Mouse (Mus musculus) forebrain, postnatal 0 days (tissue): ENCODE measurements around the gene Pde6h. TPM values are rescaled to one million over a fixed set of nuclear protein-coding genes. Genes with fewer than 3 reads are reported as not detected.

ENCODE experiments used
- ATAC-seq: fragments of 200-750 bp; cut with Nextera tagmentation; 2 replicates; pipeline ENCODE4 v1.8.0; 2017; ENCODE audit warnings: mild to moderate bottlenecking, moderate library complexity
- DNase-seq: peaks from one replicate; pipeline ENCODE4 v3.0.0-alpha.2; 2015
- H3K27ac ChIP-seq: fragments of 300-500 bp; sonication (generic); 2 replicates; pipeline ENCODE4 v1.5.1; 2014; ENCODE audit warnings: low read depth, mild to moderate bottlenecking, antibody characterized with exemption, low read length, moderate library complexity, mixed read lengths
- H3K27me3 ChIP-seq: fragments of 300-500 bp; sonication (generic); 2 replicates; pipeline ENCODE4 v1.6.1; 2014; ENCODE audit warnings: mild to moderate bottlenecking, low read length, mixed read lengths; ENCODE audit not compliant: insufficient read depth
- H3K36me3 ChIP-seq: fragments of 300-500 bp; sonication (generic); 2 replicates; pipeline ENCODE4 v1.6.1; 2014; ENCODE audit warnings: mild to moderate bottlenecking, moderate library complexity; ENCODE audit not compliant: insufficient read depth
- H3K4me1 ChIP-seq: fragments of 300-500 bp; sonication (generic); 2 replicates; pipeline ENCODE4 v1.6.1; 2014; ENCODE audit warnings: antibody characterized with exemption; ENCODE audit not compliant: insufficient read depth
- H3K4me2 ChIP-seq: fragments of 300-500 bp; sonication (generic); 2 replicates; pipeline ENCODE4 v1.6.1; 2014; ENCODE audit warnings: low read depth, mild to moderate bottlenecking, moderate library complexity
- H3K4me3 ChIP-seq: fragments of 300-500 bp; sonication (generic); 2 replicates; pipeline ENCODE4 v1.5.1; 2014; ENCODE audit warnings: low read depth, low read length, mixed read lengths
- H3K9ac ChIP-seq: fragments of 300-500 bp; sonication (generic); 2 replicates; pipeline ENCODE4 v1.6.1; 2014; ENCODE audit warnings: mild to moderate bottlenecking
- H3K9me3 ChIP-seq: fragments of 300-500 bp; sonication (generic); 2 replicates; pipeline ENCODE4 v1.6.1; 2016; ENCODE audit warnings: low read length
- CTCF ChIP-seq: sonication (generic); IDR thresholded peaks from 2 replicates; pipeline ENCODE4 v1.5.1; 2016; ENCODE audit warnings: antibody characterized with exemption, control low read depth, low read depth
- WGBS: fragments of 180-500 bp; shearing (Covaris S2); extraction: QIAGEN DNeasy Blood & Tissue Kit; methylation state at CpG from one replicate; pipeline ENCODE4 v1.1.7; 2014; 5-methylcytosine and 5-hydroxymethylcytosine counted together
- polyA plus RNA-seq: library from polyadenylated mRNA; unstranded; fragments of >200 nt; fragmentation: Nextera tagmentation; extraction: Ambion mirVana; gene quantifications from 2 replicates; pipeline ENCODE4 v1.2.1, GENCODE M21; 2015
- total RNA-seq: library from RNA; depleted of rRNA; stranded (reverse); fragments of >200 nt; gene quantifications from 2 replicates; pipeline ENCODE4 v1.2.3, GENCODE M21; 2014; rRNA removed

Pde6h gene
- total and polyA plus RNA-seq, 2 experiments from 2014 or later, result 0.05 to 0.34 TPM

GRCm38 (mm10) chr6:137000706-137001105 is 77.1 kb downstream of the Pde6h start:
- DNase-seq, result no peak
- Histone ChIP-seq H3K4me1 (no peaks in the 10 kb centered on the region), H3K27ac (no peak overlapping the region), H3K4me2 (no peak overlapping the region), H3K36me3 (no peaks in the 10 kb centered on the region), H3K4me3 (no peak overlapping the region), H3K9ac (no peak overlapping the region), H3K9me3 (no peaks in the 10 kb centered on the region), H3K27me3 (no peaks in the 10 kb centered on the region)
- TF ChIP-seq CTCF, result no peak
- 76% methylated on average over 10 of the region's 10 CpGs for WGBS
- no peak for ATAC-seq

DNA sequence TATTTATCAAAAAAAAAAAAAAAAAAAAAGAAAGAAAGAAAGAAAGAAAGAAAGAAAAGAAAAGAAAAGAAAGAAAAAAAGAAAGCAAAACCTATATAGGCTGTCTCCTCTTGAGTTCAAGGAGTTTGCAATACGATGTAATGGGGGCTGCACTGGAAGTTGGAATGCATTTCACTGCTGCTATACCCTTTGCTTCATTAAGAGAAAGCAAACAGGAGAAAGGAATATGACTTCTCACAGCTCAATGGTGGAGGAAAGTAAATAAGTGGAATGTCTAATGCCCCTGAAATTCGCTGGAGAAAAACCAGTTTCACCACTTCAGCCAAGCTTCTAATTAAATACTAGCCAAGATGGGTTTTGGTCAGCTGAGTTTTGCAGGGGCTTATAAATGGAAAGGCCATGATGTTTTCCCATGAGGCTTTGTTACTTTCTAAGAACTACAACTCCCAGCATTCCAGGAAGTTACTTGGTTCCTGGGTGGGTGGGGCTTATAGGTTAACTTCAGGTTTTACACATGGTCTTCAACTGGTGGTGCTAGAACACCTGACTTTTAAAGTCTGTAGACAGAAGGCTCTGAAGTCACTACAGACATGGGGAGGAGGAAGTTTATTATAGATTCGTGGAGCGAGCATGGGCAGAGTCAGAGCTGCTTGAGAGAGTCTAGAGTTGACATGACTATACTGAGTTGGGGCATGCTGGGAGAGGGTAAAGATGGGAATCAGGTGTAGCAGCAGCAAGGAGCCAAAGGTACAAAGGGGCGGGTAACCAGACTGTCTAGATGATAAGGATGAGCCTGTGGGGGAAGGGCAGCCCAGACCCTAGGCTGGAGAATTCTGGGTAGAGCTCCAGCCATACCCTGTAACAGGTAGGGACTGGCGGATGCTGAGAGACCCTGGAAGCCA is 77.9 kb downstream of the Pde6h start:
- Histone ChIP-seq H3K27ac (no peak overlapping the region), H3K9ac (no peak overlapping the region), H3K4me3 (no peak overlapping the region), H3K9me3 (no peaks in the 10 kb centered on the region), H3K36me3 (no peaks in the 10 kb centered on the region), H3K4me1 (no peaks in the 10 kb centered on the region), H3K27me3 (no peaks in the 10 kb centered on the region), H3K4me2 (no peak overlapping the region)
- WGBS, result 79% methylated on average over 6 of the region's 6 CpGs
- no peak for TF ChIP-seq CTCF
- no peak for DNase-seq
- ATAC-seq, result no peak

DNA sequence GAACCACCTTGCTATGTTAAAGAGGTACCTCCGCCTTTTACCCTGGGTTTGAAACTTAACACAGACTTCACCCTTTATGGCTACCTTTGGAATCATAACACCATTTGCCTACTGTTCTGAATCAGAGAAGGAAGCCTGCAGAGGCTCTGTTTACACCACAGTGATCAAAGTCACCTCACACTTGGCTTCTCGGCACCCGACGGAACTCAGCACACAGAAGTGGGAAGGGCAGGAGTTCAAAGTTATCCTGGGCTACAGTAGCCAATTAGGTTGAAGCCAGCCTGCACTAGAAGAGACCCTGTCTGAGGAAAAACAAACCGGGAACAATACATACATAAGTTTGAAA is 78.5 kb downstream of the Pde6h start:
- no peak overlapping the region for H3K4me3 ChIP-seq
- no peak overlapping the region for H3K4me2 ChIP-seq
- ATAC-seq (no peak), DNase-seq (no peak)
- H3K4me1 ChIP-seq, result no peaks in the 10 kb centered on the region
- H3K27me3 ChIP-seq, result no peaks in the 10 kb centered on the region
- no peaks in the 10 kb centered on the region for H3K9me3 ChIP-seq
- WGBS, result 92% methylated on average over 5 of the region's 5 CpGs
- no peak overlapping the region for H3K27ac ChIP-seq
- no peak for TF ChIP-seq CTCF
- no peaks in the 10 kb centered on the region for H3K36me3 ChIP-seq
- H3K9ac ChIP-seq, result no peak overlapping the region

DNA sequence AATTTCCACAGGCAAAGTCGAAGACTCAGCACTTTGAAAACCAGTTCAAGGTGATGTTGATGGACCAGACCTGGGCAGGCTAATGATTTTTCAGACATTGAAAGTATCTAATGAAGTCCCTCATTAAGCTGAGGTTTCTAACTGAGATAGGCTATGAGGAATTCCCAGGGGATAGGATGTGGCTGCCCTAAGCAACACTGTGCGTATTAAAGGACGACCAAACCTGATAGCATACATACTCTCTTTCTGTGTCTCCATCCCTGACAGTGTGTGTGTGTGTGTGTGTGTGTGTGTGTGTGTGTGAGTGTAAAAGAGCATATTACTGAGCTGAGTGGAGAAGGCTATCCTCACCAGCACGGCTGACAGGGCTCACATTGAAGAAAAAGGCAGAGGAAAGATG is 80.7 kb downstream of the Pde6h start:
- no peaks in the 10 kb centered on the region for H3K36me3 ChIP-seq
- no peak overlapping the region for H3K4me3 ChIP-seq
- H3K27me3 ChIP-seq, result no peaks in the 10 kb centered on the region
- H3K27ac ChIP-seq, result no peak overlapping the region
- ATAC-seq, result no peak
- DNase-seq, result no peak
- H3K9ac ChIP-seq, result no peak overlapping the region
- no peak overlapping the region for H3K4me2 ChIP-seq
- TF ChIP-seq CTCF, result no peak
- 89% methylated on average over 4 of the region's 4 CpGs for WGBS
- no peaks in the 10 kb centered on the region for H3K4me1 ChIP-seq
- H3K9me3 ChIP-seq, result no peaks in the 10 kb centered on the region

DNA sequence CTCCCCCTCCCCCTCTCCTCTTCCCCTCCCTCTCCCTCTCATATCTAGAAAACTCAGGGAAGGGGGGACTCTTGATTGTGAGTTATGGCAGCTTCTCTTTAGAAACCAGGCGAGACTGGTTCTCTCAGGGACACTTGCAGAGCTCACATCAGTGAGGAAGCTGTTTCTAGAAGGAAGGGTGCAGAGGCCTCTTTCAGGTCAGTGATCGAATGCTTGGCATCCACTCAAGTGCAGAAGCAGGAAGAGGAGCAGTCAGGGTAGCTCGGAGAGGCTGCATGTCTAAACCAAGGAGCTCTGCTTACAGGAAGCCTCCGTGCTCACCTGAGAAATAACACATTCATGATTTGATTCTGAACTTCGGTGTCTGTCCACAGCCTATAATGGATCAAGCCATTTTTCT is 87.6 kb downstream of the Pde6h start:
- H3K4me1 ChIP-seq, result no peaks in the 10 kb centered on the region
- DNase-seq (no peak), ATAC-seq (no peak)
- H3K9ac ChIP-seq, result no peak overlapping the region
- no peak overlapping the region for H3K27ac ChIP-seq
- no peak overlapping the region for H3K4me3 ChIP-seq
- H3K4me2 ChIP-seq, result no peak overlapping the region
- no peaks in the 10 kb centered on the region for H3K9me3 ChIP-seq
- WGBS, result 83% methylated on average over 5 of the region's 5 CpGs
- H3K27me3 ChIP-seq, result no peaks in the 10 kb centered on the region
- no peaks in the 10 kb centered on the region for H3K36me3 ChIP-seq
- no peak for TF ChIP-seq CTCF

DNA sequence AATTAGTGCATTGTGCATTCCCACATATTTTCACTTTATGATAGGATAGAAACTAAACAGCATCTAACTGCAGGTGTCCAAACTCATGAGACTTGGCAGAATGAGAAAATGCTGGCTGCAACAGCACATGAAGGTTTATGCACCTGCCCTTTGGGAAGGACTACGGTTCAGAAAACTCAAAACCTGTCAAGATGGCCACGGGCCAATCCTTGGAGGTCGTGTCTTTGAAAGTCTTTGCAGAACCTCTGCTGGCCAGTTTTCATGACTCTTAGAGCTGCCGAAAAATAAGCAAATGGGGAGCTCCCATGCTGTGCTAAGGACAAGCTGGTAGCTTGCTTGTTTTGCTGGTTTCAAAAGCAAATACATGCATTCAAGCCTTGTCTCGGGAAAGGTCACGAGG is 90.7 kb downstream of the Pde6h start:
- Histone ChIP-seq H3K4me2 (no peak overlapping the region), H3K27me3 (no peaks in the 10 kb centered on the region), H3K36me3 (no peaks in the 10 kb centered on the region), H3K9ac (no peak overlapping the region), H3K9me3 (no peaks in the 10 kb centered on the region), H3K27ac (no peak overlapping the region), H3K4me3 (no peak overlapping the region), H3K4me1 (no peaks in the 10 kb centered on the region)
- DNase-seq, result no peak
- WGBS, result 67% methylated on average over 6 of the region's 6 CpGs
- TF ChIP-seq CTCF, result no peak
- no peak for ATAC-seq

DNA sequence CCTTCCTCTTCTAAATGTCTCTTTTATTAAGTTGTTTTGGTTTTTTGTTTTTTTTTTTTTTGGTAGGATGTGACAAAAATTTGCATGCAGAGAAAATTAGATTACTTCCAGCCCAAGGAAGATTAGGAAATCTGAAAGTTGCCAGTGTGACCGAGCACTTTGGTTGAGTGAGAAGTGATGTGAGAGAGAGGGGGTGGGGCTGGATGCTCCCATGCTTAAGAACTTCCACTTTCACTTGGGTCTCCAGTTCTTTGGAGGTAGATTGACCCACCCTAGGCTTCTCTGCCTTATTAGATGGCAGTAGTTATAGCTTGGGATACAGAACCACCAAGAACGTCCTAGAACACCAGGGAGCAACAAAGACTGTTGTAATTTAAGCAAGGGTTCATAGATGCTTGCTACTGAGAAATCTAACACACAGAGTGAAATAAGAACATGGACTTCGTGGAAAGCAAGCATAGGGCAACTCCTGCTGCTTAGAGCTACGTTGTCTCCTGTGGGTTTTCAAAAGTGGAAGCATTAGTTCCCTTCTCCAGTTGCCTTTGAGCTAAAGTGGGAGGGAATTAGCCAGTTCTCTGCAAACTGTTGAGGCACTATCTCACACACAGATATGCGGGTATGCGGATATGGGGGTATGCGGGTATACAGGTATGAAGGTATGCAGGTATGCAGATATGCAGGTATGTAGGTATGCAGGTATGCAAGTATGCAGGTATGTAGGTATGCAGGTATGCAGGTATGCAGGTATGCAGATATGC is 93.8 kb downstream of the Pde6h start:
- no peak for TF ChIP-seq CTCF

More for the DNA sequence above, 93.8 kb downstream of the Pde6h start:
- Histone ChIP-seq H3K4me1 (no peaks in the 10 kb centered on the region), H3K36me3 (no peaks in the 10 kb centered on the region), H3K4me3 (no peak overlapping the region), H3K27me3 (no peaks in the 10 kb centered on the region), H3K9me3 (no peaks in the 10 kb centered on the region), H3K9ac (no peak overlapping the region), H3K4me2 (no peak overlapping the region), H3K27ac (no peak overlapping the region)
- WGBS, result 86% methylated on average over 7 of the region's 7 CpGs
- no peak for DNase-seq
- no peak for ATAC-seq

Other genes starting within 250 kb of the Pde6h start
- 0.54 and 0.67 TPM in 2 replicates for gene Gucy2c, start 142.1 kb upstream of the Pde6h start, total RNA-seq
- gene Gucy2c, start 142.1 kb upstream of the Pde6h start, polyA plus RNA-seq, result 0.14 and 0.42 TPM in 2 replicates
- gene Hist4h4, start 119.4 kb upstream of the Pde6h start, total RNA-seq, result 19.4 and 39.2 TPM in 2 replicates
- 0.42 and 0.45 TPM in 2 replicates for gene Hist4h4, start 119.4 kb upstream of the Pde6h start, polyA plus RNA-seq
- gene H2afj, start 115.6 kb upstream of the Pde6h start, total RNA-seq, result 31.7 and 47.5 TPM in 2 replicates
- gene H2afj, start 115.6 kb upstream of the Pde6h start, polyA plus RNA-seq, result 119 and 159 TPM in 2 replicates
- 0.92 and 1.9 TPM in 2 replicates for gene BC049715, start 96.2 kb upstream of the Pde6h start, total RNA-seq
- 1.1 and 2.1 TPM in 2 replicates for gene BC049715, start 96.2 kb upstream of the Pde6h start, polyA plus RNA-seq
- gene Wbp11, start 95.6 kb upstream of the Pde6h start, total RNA-seq, result 45.8 and 52.5 TPM in 2 replicates
- 67.1 and 87.4 TPM in 2 replicates for gene Wbp11, start 95.6 kb upstream of the Pde6h start, polyA plus RNA-seq
- 2.7 and 2.8 TPM in 2 replicates for gene Smco3, start 88.4 kb upstream of the Pde6h start, total RNA-seq
- gene Smco3, start 88.4 kb upstream of the Pde6h start, polyA plus RNA-seq, result 1.5 TPM in 2 replicates
- gene Art4, start 66.1 kb upstream of the Pde6h start, total RNA-seq, result not detected in 2 replicates
- 0.13 and 0.23 TPM in 2 replicates for gene Art4, start 66.1 kb upstream of the Pde6h start, polyA plus RNA-seq
- 31.2 and 32.7 TPM in 2 replicates for gene Mgp, start 48.0 kb upstream of the Pde6h start, total RNA-seq
- gene Mgp, start 48.0 kb upstream of the Pde6h start, polyA plus RNA-seq, result 39.9 and 57.8 TPM in 2 replicates
- gene Erp27, start 1.7 kb upstream of the Pde6h start, total RNA-seq, result 0.19 and 0.77 TPM in 2 replicates
- gene Erp27, start 1.7 kb upstream of the Pde6h start, polyA plus RNA-seq, result 0.79 and 0.92 TPM in 2 replicates
- gene Arhgdib, start 18.1 kb downstream of the Pde6h start, total RNA-seq, result 14.9 and 23.0 TPM in 2 replicates
- 29.3 and 37.5 TPM in 2 replicates for gene Arhgdib, start 18.1 kb downstream of the Pde6h start, polyA plus RNA-seq
- 2.6 and 2.8 TPM in 2 replicates for gene Rerg, start 246.7 kb downstream of the Pde6h start, total RNA-seq
- gene Rerg, start 246.7 kb downstream of the Pde6h start, polyA plus RNA-seq, result 8.7 and 12.9 TPM in 2 replicates